Mouse (Mus musculus): ENCODE measurements at regions not wholly inside any gene's neighbourhood (a gene's known extent, or its start where the extent isn't known, plus 50 kb on each side); places are given as distances from the start of the nearest gene placed in this dataset.
A peak's percentile ranks its signal among the peaks of the same experiment; 100 is the strongest.

- no peak overlapping the region for H3K4me3 ChIP-seq (ENCODE audit: low read length)
- 62% methylated on average over 15 of the region's 15 CpGs for WGBS
- H3K9me3 ChIP-seq (ENCODE audit: control insufficient read depth, low read length), result peaks cover 3% of the 10 kb centered on the region; the same call in 1 of the 2 replicates
- H3K27me3 ChIP-seq (replicated peaks; ENCODE audit: control insufficient read depth, insufficient read depth, low read length), result no peaks in the 10 kb centered on the region
- no peak overlapping the region for H3K9ac ChIP-seq (ENCODE audit: low read depth, low read length)
- no peak overlapping the region for H3K4me2 ChIP-seq (ENCODE audit: low read depth, low read length)
- H3K4me1 ChIP-seq (ENCODE audit: control insufficient read depth, insufficient read depth, low read length), result no peaks in the 10 kb centered on the region
- no peak overlapping the region for H3K27ac ChIP-seq (ENCODE audit: low read length)
- ATAC-seq, result no peak
- no peaks in the 10 kb centered on the region for H3K36me3 ChIP-seq (ENCODE audit: control insufficient read depth, insufficient read depth, low read length)
These were observed 373.2 kb upstream of the Hs6st1 start for GRCm38 (mm10) chr1:35694775-35695591.

- H3K4me3 ChIP-seq (ENCODE audit: low read length), result no peak overlapping the region
- no peak overlapping the region for H3K9ac ChIP-seq (ENCODE audit: low read depth, low read length)
- peaks cover 3% of the 10 kb centered on the region; the same call in 1 of the 2 replicates for H3K9me3 ChIP-seq (ENCODE audit: control insufficient read depth, low read length)
- no peaks in the 10 kb centered on the region for H3K4me1 ChIP-seq (ENCODE audit: control insufficient read depth, insufficient read depth, low read length)
- no peaks in the 10 kb centered on the region for H3K27me3 ChIP-seq (replicated peaks; ENCODE audit: control insufficient read depth, insufficient read depth, low read length)
- H3K36me3 ChIP-seq (ENCODE audit: control insufficient read depth, insufficient read depth, low read length), result no peaks in the 10 kb centered on the region
- no peak for ATAC-seq
- WGBS, result 41% methylated on average over 4 of the region's 4 CpGs
- H3K27ac ChIP-seq (ENCODE audit: low read length), result no peak overlapping the region
- no peak overlapping the region for H3K4me2 ChIP-seq (ENCODE audit: low read depth, low read length)
These were observed 371.0 kb upstream of the Hs6st1 start for GRCm38 (mm10) chr1:35697218-35697617.

- no peak for ATAC-seq
- Histone ChIP-seq H3K27me3 (replicated peaks; ENCODE audit: control insufficient read depth, insufficient read depth, low read length) (no peaks in the 10 kb centered on the region), H3K4me2 (ENCODE audit: low read depth, low read length) (no peak overlapping the region), H3K9me3 (ENCODE audit: control insufficient read depth, low read length) (no peaks in the 10 kb centered on the region), H3K4me3 (ENCODE audit: low read length) (no peak overlapping the region), H3K9ac (ENCODE audit: low read depth, low read length) (no peak overlapping the region), H3K36me3 (ENCODE audit: control insufficient read depth, insufficient read depth, low read length) (no peaks in the 10 kb centered on the region), H3K27ac (ENCODE audit: low read length) (no peak overlapping the region), H3K4me1 (ENCODE audit: control insufficient read depth, insufficient read depth, low read length) (no peaks in the 10 kb centered on the region)
- WGBS, result 44% methylated on average over 10 of the region's 10 CpGs
These were observed 370.2 kb upstream of the Hs6st1 start for GRCm38 (mm10) chr1:35697834-35698500.

- no peak overlapping the region for H3K4me3 ChIP-seq (ENCODE audit: low read length)
- no peaks in the 10 kb centered on the region for H3K36me3 ChIP-seq (ENCODE audit: control insufficient read depth, insufficient read depth, low read length)
- H3K27me3 ChIP-seq (replicated peaks; ENCODE audit: control insufficient read depth, insufficient read depth, low read length), result no peaks in the 10 kb centered on the region
- WGBS, result 36% methylated on average over 1 of the region's 1 CpGs
- no peaks in the 10 kb centered on the region for H3K4me1 ChIP-seq (ENCODE audit: control insufficient read depth, insufficient read depth, low read length)
- ATAC-seq, result peak; percentile 96
- no peaks in the 10 kb centered on the region for H3K9me3 ChIP-seq (ENCODE audit: control insufficient read depth, low read length)
- H3K27ac ChIP-seq (ENCODE audit: low read length), result no peak overlapping the region
- H3K4me2 ChIP-seq (ENCODE audit: low read depth, low read length), result no peak overlapping the region
- H3K9ac ChIP-seq (ENCODE audit: low read depth, low read length), result no peak overlapping the region
These were observed 365.6 kb upstream of the Hs6st1 start for GRCm38 (mm10) chr1:35702585-35702984.

- no peak overlapping the region for H3K9ac ChIP-seq (ENCODE audit: low read depth, low read length)
- no peak overlapping the region for H3K27ac ChIP-seq (ENCODE audit: low read length)
- H3K36me3 ChIP-seq (ENCODE audit: control insufficient read depth, insufficient read depth, low read length), result no peaks in the 10 kb centered on the region
- no peaks in the 10 kb centered on the region for H3K27me3 ChIP-seq (replicated peaks; ENCODE audit: control insufficient read depth, insufficient read depth, low read length)
- H3K9me3 ChIP-seq (ENCODE audit: control insufficient read depth, low read length), result no peaks in the 10 kb centered on the region
- ATAC-seq, result no peak
- no peak overlapping the region for H3K4me3 ChIP-seq (ENCODE audit: low read length)
- H3K4me1 ChIP-seq (ENCODE audit: control insufficient read depth, insufficient read depth, low read length), result no peaks in the 10 kb centered on the region
- no peak overlapping the region for H3K4me2 ChIP-seq (ENCODE audit: low read depth, low read length)
- 82% methylated on average over 6 of the region's 6 CpGs for WGBS
These were observed 361.9 kb upstream of the Hs6st1 start for GRCm38 (mm10) chr1:35706336-35706735.

GRCm38 (mm10) chr1:35708176-35708788 is 359.9 kb upstream of the Hs6st1 start:
- Histone ChIP-seq H3K4me1 (ENCODE audit: control insufficient read depth, insufficient read depth, low read length) (no peaks in the 10 kb centered on the region), H3K27me3 (replicated peaks; ENCODE audit: control insufficient read depth, insufficient read depth, low read length) (no peaks in the 10 kb centered on the region), H3K9me3 (ENCODE audit: control insufficient read depth, low read length) (no peaks in the 10 kb centered on the region), H3K36me3 (ENCODE audit: control insufficient read depth, insufficient read depth, low read length) (no peaks in the 10 kb centered on the region), H3K9ac (ENCODE audit: low read depth, low read length) (no peak overlapping the region), H3K4me3 (ENCODE audit: low read length) (no peak overlapping the region), H3K4me2 (ENCODE audit: low read depth, low read length) (no peak overlapping the region), H3K27ac (ENCODE audit: low read length) (no peak overlapping the region)
- no peak for ATAC-seq
- 85% methylated on average over 2 of the region's 2 CpGs for WGBS

- Histone ChIP-seq H3K9ac (ENCODE audit: low read depth, low read length) (no peak overlapping the region), H3K27me3 (replicated peaks; ENCODE audit: control insufficient read depth, insufficient read depth, low read length) (no peaks in the 10 kb centered on the region), H3K4me2 (ENCODE audit: low read depth, low read length) (no peak overlapping the region), H3K27ac (ENCODE audit: low read length) (no peak overlapping the region), H3K4me1 (ENCODE audit: control insufficient read depth, insufficient read depth, low read length) (no peaks in the 10 kb centered on the region), H3K4me3 (ENCODE audit: low read length) (no peak overlapping the region), H3K36me3 (ENCODE audit: control insufficient read depth, insufficient read depth, low read length) (no peaks in the 10 kb centered on the region), H3K9me3 (ENCODE audit: control insufficient read depth, low read length) (no peaks in the 10 kb centered on the region)
- ATAC-seq, result no peak
These were observed 359.0 kb upstream of the Hs6st1 start for GRCm38 (mm10) chr1:35709214-35709613.

GRCm38 (mm10) chr1:35713961-35714360 is 354.2 kb upstream of the Hs6st1 start:
- no peaks in the 10 kb centered on the region for H3K9me3 ChIP-seq (ENCODE audit: control insufficient read depth, low read length)
- H3K27ac ChIP-seq (ENCODE audit: low read length), result no peak overlapping the region
- WGBS, result 68% methylated on average over 4 of the region's 4 CpGs
- no peaks in the 10 kb centered on the region for H3K4me1 ChIP-seq (ENCODE audit: control insufficient read depth, insufficient read depth, low read length)
- no peak overlapping the region for H3K9ac ChIP-seq (ENCODE audit: low read depth, low read length)
- no peak overlapping the region for H3K4me2 ChIP-seq (ENCODE audit: low read depth, low read length)
- H3K4me3 ChIP-seq (ENCODE audit: low read length), result no peak overlapping the region
- no peak for ATAC-seq
- no peaks in the 10 kb centered on the region for H3K27me3 ChIP-seq (replicated peaks; ENCODE audit: control insufficient read depth, insufficient read depth, low read length)
- H3K36me3 ChIP-seq (ENCODE audit: control insufficient read depth, insufficient read depth, low read length), result no peaks in the 10 kb centered on the region

- 63% methylated on average over 6 of the region's 6 CpGs for WGBS
- Histone ChIP-seq H3K36me3 (ENCODE audit: control insufficient read depth, insufficient read depth, low read length) (no peaks in the 10 kb centered on the region), H3K9me3 (ENCODE audit: control insufficient read depth, low read length) (no peaks in the 10 kb centered on the region), H3K4me2 (ENCODE audit: low read depth, low read length) (no peak overlapping the region), H3K27me3 (replicated peaks; ENCODE audit: control insufficient read depth, insufficient read depth, low read length) (no peaks in the 10 kb centered on the region), H3K9ac (ENCODE audit: low read depth, low read length) (no peak overlapping the region), H3K4me3 (ENCODE audit: low read length) (no peak overlapping the region), H3K27ac (ENCODE audit: low read length) (no peak overlapping the region), H3K4me1 (ENCODE audit: control insufficient read depth, insufficient read depth, low read length) (no peaks in the 10 kb centered on the region)
- ATAC-seq, result no peak
These were observed 352.3 kb upstream of the Hs6st1 start for GRCm38 (mm10) chr1:35715931-35716330.
